Mouse (Mus musculus): ENCODE measurements around the gene Ahdc1. TPM values are rescaled to one million over a fixed set of nuclear protein-coding genes. Genes with fewer than 3 reads are reported as not detected.

Ahdc1 gene
- polyA plus RNA-seq (2012; rRNA removed): 18.3 and 30.3 TPM in 2 replicates

DNA sequence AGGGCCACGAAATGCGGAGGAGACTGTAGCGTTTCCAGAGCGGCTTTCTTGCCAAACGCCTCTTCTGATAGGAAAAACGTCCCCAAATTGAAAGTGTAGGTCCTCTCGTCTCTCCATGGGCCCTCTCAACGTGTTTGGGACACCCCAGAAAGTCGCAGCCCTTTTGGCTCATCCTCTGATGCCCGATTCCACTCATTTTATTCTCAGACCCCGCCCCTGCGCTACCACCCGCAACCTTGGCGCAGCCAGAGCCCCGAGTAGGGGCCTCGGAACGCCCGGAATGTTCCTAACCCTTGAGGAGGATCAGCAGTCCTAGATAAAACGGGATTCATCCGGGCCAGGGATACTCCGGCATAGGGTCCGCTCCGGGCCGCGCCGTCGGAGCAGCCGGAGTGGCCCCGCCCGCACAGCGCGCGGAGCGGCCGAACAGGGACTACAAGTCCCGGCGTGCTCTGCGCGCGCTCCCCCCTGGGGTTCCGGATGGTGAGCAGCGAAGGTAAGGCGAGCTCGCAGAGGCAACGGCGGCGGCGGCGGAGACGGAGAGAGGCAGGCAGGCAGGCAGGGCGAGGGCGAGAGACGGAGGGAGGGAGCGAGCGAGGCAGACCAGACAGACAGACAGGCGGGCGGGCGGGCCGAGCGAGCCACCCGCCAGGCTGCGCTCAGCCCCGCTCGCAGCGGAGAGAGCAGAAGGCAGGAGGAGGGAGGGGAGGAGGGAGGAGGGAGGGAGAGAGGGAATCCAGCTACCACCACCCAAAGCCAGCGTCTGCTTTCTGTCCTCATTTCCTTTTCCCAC, at the start of gene Ahdc1:
Ahdc1 (plus strand) TSS at position 233 of the 793 bp plus-strand sequence.
- no peak for DNase-seq (ENCODE audit: low read depth)

DNA sequence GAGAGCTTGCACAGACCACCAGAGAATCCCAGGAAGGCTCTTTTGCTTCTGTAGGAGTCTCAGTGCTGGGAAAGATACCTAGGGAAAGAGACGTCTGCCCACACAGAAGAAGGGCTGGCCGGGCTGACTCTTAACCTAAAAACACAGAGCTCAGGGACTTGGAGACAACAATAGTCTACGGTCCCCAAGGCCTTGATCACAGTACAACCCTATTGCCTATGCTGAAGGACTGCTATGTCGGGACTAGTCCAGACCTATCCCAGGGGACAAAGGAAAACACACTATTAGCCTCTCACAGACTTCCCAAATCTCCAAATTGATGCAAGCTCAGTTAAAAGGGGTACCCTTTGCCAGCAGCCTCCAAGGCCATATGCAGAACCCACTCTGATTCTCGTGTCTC, 49.2 kb upstream of the Ahdc1 start:
- no peak for DNase-seq (ENCODE audit: low read depth)

DNA sequence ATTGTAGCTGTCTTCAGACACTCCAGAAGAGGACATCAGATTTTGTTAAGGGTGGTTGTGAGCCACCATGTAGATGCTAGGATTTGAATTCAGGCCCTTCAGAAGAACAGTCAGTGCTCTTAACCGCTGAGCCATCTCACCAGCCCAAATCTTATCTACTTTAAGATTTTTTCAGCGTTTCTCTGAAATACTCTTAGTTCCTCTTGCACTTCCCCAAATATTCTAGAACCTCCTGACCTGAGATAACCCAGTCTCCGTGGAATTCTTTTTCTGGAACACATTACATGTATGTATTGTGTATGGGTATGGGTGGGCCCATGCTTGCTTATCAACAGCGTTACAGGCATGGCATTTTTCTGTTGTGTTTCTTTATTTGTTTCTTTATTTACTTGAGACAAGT, 48.4 kb upstream of the Ahdc1 start:
- DNase-seq (ENCODE audit: low read depth): no peak

DNA sequence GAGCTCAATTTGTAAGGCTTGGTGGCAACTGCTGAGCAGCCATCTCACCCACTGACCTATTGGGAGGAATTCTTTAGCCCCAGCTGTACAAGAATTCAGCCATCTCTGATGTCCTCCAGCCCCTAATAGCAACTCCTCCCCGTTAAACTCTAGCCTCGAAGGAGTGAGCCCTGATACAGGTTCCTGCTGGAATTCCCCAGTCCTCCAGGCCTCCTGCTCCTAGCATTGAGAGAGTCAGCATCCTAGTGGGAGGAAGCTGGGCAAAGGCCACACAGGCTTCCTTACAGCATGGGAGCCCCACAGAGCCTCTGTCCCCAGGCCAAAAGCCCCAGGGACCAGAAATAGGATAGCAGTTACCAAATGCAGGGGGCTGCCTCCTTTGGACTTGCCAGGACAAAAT, 47.6 kb upstream of the Ahdc1 start:
- DNase-seq (ENCODE audit: low read depth): no peak

DNA sequence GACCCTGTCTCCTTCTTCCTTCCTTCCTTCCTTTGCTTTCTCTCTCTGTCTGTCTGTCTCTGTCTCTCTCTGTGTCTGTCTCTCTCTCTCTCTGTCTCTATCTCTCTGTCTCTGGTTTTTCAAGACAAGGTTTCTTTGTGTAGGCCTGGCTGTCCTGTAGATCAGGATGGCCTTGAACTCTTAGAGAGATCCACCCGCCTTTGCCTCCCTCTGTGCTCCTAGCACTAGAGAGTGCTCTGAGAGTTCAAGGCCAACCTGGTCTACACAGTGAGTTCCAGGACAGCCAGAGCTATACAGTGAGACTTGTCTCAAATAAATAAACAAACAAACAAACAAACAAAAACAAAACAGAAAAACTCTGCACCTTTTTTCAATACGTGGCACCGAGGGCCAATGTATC, 47.0 kb upstream of the Ahdc1 start:
- no peak for DNase-seq (ENCODE audit: low read depth)

DNA sequence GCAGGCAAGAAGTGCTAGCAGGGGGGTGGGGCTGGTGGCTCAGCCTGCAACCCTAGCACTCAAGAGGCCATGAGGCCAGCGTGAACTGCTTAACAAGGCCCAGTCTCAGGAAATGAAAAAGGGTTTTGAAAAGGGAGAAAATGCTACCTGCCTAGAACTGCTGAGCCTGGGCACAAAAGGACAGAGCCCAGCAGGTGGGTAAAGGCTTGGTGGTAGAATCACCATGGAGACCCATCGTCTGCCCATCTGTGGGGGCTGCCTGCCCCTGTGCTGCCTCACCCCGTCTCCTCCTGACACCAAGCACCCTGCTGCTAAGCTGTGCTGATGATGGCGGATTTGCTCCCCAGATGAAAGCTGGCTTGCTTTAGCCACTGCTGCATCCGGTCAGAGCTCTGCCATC, 46.6 kb upstream of the Ahdc1 start:
- no peak for DNase-seq (ENCODE audit: low read depth)

DNA sequence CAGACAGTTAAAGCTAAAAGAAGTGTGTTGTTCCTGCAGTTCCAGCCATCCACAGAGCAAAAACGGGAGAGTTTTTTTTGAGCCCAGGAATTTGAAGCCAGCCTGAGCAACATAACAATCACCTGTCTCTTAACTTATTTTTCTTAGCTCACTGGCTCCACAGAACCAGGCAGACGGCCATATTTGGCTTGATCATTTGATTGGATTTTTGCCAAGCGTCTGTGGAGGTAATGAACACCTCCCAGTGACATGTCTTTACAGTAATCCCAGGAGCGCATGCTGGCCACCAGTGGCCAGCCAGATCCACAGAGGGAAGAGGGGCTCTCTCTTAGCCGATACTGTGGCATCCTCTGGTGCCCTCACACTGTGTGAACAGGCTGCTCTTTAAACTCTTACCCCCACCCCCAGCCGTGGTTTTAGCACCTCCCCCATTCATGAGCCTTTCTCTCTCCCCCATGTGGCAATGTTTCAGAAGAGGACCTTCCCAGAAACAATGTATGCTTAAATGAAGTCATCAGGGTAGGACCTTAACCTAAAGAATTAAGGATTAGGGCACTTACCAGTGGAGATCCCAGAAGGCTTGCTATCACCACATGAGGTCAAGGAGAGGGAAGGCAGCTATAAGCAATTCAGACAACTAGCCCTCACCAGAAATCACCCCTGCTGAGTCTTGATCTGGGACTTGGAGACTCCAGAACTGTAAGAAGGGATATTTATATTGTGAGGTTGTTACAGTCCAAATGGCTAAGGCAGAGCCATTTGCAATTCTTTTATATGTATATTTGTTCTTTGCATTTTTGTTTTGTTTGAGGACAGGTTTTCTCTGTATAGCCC, 42.7 kb upstream of the Ahdc1 start:
- DNase-seq (ENCODE audit: low read depth): no peak

DNA sequence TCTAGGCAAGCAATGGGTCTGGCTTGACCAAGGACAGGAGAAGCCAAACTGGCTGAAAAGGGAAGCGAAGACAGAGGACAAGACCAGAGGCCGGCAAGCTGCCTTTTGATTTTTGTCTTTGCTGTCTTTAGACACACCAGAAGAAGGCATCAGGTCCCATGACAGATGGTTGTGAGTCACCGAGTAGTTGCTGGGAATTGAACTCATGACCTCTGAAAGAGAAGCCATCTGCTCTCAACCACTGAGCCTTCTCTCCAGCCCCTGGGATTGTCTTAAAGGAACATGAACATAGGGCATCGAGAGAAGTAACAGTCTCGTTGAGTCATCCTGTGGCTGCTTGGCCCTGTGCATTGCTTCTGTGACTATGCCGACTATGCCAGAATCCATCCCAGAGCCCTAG, 39.5 kb upstream of the Ahdc1 start:
- no peak for DNase-seq (ENCODE audit: low read depth)

DNA sequence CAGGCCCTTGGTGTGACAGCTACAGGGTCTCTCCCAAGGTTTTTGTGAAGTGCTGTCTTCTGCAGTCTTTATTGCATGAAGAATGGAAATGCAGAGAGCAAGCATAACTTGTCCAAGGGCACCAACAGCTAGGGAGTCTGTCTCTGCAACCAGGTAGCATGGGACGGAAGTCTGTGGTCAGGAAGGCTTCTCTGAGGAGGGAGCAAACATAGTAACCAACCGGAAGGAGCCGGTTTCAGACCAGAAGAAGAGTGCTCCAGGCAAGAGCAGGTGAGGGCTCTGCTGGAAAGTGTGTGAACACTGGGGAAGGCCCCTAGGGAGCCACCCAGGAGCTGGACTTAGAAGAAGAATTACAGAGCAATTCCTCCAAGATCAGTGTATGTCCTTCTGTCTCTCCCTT, 39.0 kb upstream of the Ahdc1 start:
- no peak for DNase-seq (ENCODE audit: low read depth)

DNA sequence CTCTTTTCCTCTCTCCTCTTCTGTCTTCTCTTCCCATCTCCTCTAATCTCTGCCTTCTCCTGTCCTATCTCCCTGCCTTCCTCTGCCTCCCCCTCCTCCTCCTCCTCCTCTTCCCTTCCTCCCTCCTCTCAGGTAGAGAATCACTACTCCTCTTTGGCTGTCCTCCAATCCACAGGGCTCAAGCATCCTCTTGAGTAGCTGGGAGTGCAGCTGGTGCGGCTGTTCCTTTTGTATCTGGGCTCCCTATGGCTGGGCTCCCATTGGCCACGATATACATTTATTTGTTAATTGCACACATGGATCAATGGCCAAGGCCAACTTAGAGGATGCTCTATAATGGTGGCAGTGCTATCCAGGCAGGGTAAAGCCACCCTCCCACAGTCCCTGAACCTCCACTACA, 38.5 kb upstream of the Ahdc1 start:
- no peak for DNase-seq (ENCODE audit: low read depth)

DNA sequence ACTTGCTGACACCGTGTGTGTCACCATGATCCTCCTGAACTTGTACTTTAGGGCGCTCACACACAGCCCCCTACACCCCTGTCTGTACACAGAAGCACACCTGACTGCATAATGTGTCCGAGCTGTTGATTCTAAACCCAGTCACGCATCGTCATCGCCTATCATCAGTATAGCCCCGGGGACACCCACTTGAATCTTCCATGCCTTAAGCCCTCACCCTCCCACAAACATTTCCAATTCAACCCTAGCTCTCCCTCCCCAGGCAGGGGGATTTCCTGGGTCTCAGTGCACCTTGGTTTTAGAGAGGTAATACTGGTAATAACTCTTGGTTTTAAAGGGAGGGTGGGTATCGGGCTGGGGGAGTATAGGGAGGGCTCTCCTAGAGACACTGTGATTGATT, 37.9 kb upstream of the Ahdc1 start:
- no peak for DNase-seq (ENCODE audit: low read depth)

DNA sequence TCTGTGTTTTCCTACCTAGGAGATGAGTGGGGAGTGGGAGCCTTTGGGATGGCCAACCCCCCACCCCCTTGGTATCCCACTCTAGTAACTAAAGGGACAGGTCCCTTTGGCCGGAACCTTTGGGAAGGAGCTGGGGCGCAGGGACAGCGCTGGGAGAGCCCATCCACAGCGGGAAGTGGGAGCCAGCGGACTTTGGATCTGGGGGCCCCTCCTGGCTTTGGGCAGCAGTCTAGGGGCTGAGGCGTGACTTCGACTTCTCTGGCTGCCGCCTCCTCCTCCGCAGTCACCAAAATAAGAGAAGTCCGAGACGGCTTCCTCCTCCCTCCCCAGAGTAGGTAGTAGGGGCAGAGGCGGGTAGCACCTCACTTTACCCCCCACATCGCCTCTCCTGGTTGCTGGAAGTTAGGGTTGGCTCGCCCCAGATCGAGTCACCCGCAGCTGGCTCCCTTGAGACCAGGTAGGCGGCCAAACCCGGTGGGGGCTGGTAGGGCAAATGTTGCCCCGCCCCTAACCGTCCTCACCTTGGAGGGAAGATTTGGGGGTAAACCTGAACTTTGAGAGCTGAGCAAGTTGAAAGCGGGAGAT, 37.2 kb upstream of the Ahdc1 start, which contains the start of gene Fgr:
Fgr (plus strand) TSS at position 282 of the 585 bp plus-strand sequence.
- DNase-seq (ENCODE audit: low read depth): no peak

DNA sequence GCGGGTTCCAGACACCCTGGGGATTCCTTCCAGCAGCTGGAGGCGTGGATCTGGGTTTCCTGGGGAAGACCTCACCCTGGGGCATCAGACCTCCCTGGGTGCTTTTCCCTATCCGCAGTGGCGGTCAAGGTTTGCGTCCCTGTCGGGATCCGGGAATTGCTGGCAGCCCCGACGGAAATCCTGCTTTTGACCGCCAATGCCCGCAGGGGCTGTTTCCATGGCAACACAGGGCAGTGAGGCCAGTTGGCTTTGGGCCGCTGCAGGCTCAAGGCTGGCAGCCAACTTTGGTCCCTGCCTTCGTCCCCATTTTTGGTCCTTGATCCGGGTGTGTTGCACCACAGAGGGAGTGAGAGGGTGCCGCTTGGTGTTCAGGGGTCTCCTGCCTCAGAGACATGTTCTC, 36.2 kb upstream of the Ahdc1 start:
- DNase-seq (ENCODE audit: low read depth): no peak

DNA sequence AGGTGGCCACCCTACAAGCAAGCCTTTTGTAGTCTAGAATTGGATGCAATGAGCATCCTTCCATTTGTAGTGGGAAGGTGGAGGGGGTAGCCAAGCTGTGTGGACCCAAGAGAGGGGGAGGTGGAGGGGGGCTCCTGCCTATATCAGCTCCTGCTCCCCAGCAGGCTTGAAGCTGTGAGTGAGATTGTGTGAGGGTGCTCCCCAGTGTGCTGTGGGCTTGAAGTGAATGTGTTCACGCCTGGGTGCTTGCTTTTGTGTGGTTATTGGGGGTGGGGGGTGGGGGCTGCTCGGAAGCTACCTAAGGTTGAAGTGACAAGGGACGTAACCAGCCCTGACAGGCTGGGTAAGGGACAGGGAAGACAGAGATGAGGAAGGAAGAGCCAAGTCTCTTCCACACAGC, 35.3 kb upstream of the Ahdc1 start:
- no peak for DNase-seq (ENCODE audit: low read depth)

DNA sequence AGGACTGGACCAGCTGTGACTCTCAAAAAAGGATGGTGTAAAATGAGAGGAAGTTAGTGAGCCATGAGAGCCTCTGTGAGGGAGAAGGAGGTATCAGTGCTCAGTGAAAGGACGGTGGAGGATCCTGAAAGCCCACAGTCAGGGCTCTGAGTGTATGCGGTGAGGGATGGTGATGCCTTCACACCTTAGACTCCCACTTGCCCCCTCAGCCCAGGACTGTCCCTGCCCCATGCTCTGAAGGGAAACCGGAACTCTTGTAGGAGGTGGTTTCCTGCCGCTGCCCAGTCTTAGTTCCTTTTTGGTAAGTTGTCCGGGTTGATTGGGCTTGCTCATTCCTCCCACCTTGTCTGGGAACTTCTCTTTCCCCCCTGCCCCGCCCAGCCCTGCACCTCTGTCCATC, 34.3 kb upstream of the Ahdc1 start:
- DNase-seq (ENCODE audit: low read depth): no peak

DNA sequence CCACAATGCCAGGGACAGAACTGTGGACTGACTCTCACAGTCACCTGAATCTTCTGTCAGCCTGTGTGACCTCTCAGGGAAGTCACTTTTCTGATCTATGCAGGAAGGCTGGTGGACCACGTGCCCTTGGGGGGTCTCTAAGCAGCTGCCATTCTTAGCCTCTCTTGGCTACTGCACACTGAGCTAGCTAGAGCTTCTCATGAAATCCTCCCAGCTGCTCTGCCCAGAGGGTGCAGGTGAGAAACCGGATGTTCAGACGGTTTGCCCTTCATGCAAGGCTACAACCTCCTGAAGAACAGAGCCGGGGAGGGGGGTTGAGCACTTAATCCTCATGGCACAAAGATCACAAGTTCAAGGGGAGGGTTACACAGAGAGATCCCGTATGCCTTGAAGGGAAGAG, 33.5 kb upstream of the Ahdc1 start:
- DNase-seq (ENCODE audit: low read depth): no peak

DNA sequence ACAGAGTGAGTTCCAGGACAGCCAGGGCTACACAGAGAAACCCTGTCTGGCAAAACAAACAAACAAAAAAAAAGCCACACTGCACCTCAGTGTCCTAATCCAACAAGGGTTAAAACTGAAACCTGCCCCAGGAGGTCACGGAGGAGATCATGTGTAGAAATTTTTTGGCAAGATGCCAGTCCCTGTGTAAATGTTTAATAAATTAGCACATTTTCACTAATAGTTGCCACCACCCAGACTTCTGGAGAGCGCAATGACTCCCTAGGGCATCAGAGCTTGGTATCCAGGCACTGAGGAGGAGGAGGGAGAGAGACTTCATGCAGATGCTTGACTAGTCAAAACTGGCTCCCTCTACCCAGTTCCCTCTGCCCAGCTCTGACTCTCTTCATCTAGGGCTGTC, 31.9 kb upstream of the Ahdc1 start:
- DNase-seq (ENCODE audit: low read depth): no peak

DNA sequence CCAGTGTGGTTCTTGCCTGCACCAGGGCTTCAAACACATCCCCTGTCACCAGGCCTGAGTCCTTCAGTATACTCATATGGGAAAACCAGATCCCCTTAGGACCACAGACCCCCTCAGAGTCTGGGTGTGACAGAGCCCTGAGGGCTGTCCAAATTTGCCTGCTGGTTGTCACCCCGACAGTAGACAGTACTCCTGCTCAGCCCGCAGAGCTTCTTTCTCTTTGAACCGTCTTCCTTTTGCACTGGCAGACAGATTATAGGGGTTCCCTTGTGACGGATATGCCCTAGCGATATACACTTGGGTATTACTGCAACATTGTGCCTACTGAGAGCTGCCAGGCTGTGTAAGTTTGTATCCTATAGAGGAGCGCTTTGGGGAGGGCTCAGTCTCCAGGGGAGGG, 29.4 kb upstream of the Ahdc1 start:
- DNase-seq (ENCODE audit: low read depth): no peak

DNA sequence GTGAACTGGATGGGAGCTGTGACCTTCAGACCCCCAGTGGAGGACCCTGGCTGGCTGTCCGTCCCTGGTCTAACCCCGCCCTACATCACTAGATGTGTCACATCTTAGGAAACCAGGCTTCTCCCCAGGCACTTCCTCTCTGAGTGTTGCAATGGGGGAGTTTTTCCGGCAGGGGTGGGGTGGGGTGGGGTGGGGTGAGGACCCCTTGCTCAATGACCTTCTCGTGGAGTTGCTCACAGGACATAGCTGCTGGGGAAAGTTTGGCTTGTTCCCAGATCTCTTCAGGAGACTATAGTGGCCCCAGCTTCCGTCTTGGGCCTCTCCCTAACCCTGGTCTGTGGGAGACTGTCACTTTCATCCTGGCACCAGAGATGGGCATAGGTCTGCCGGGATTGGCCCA, 28.1 kb upstream of the Ahdc1 start:
- DNase-seq (ENCODE audit: low read depth): no peak

DNA sequence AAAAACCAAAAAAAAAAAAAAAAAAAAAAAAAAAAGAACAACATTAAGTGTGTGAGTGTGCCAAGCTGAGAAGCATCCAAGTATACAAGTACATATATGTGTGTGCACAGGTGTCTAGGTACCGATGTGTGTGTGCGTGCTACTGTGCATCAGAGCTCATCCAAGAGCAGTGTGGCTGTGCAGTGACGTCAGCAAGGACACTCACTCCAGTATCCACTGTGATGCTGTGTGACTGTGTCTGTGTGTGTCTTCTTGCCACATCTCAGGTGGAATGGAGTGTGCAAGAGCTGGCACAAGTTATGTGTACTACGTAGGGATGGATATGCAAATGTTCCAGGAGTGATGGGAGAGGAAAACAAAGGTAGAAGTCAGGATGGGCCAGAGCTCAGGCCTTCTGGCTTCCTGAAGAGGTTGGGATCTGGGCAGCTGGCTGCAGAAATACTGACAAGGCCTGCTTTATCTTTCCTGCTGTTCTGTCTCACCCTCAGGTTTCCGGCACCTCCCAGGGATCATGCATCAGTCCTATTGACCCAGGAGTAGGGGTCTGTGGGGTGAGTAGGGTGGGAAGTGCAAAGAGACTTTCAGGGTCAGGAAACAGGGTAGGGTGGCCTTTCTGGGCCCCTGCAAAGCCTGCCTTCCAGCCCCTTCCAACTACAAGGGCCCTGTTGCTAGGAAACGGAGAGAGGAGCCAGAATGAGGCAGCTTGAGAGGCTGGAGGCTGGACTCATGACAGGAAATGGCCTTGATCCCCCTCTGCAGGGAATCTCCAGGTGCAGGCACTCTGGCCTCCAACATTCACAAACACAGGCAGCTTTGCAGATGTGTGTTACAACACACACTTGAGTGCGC, 27.2 kb upstream of the Ahdc1 start:
- DNase-seq (ENCODE audit: low read depth): no peak

DNA sequence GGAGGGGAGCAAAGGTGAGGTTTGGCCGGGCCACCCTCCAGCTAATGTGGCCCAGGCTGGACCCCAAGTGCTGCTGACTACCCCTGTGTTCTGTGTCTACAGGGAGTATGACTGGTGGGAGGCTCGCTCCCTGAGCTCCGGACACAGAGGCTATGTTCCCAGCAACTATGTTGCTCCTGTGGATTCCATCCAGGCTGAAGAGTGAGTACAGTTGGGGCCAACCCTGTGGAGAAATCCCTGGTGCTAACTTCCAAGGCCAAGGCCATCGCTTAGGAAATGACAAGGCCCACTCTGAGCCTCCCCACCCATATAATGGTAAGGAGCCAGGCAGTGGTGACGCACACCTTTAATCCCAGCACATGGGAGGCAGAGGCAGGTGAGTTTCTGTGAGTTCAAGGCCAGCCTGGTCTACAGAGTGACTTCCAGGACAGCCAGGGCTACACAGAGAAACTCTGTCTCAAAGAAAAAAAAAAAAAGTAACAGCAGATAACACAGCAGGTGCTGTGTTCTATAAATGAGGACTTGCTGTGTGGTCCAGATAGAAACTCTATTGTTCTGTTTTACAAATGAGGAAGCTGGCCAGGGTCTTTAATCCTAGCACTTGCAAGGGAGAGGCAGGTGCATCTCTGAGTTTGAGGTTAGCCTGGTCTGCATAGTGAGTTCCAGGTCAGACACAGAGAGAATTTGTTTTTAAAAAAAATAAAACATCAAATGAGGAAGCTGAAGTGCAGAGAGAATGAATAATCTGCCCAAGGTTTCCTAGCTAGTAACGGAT, 22.3 kb upstream of the Ahdc1 start:
- no peak for DNase-seq (ENCODE audit: low read depth)

Measured in gonadal fat pad, adult 2 months (tissue).